Mouse (Mus musculus): ENCODE measurements around the gene Esp4.
"Not testable (repeated sequence)": the region's sequence is repeated elsewhere in the genome, so short reads cannot be mapped to it uniquely, and the experiment has no call there.

Esp4 gene

GRCm38 (mm10) chr17:40598294-40598693 is at the start of gene Esp4:
Esp4 (plus strand) TSS chr17:40598594.
- DNase-seq, result no peak

GRCm38 (mm10) chr17:40553470-40553869 is 44.9 kb upstream of the Esp4 start:
- no peak for DNase-seq

GRCm38 (mm10) chr17:40561207-40561606 is 37.2 kb upstream of the Esp4 start, which contains the start of gene Esp6:
Esp6 (plus strand) TSS chr17:40561507.
- no peak for DNase-seq

GRCm38 (mm10) chr17:40583906-40584305 is 14.5 kb upstream of the Esp4 start:
- DNase-seq, result not testable (repeated sequence)

GRCm38 (mm10) chr17:40591297-40591696 is 7.1 kb upstream of the Esp4 start:
- no peak for DNase-seq

- not testable (repeated sequence) for DNase-seq
These were observed 33.4 kb downstream of the Esp4 start, which contains the start of gene Esp3 for GRCm38 (mm10) chr17:40631775-40632174. Esp3 (plus strand) TSS chr17:40632075.
